23 mouse cellular contexts compared by ENCODE assay signal in genomic region chr19:42602041-42602440, GRCm38 (mm10). TPM values are rescaled to one million over a fixed set of nuclear protein-coding genes. Genes with fewer than 3 reads are reported as not detected.
DNase-seq lines count a peak whose midpoint lies in the region; ATAC-seq and TF ChIP-seq lines count a peak whose summit lies in the region.
"Had no signal": no experiment of that assay in that cellular context is flagged by ENCODE, and none has a peak within 500 bp of the region (broad histone marks: within the 10 kb centered on the region; RNA-seq: fewer than 3 reads in every experiment).

No protein-coding gene starts in this region.

- TF ChIP-seq CTCF in midbrain, postnatal 0 days (IDR thresholded peaks at IDR 0.05), result no peak

- no peaks in the 10 kb centered on the region for H3K36me3 ChIP-seq in heart, embryonic 10.5 days
- H3K36me3 ChIP-seq in midbrain, embryonic 10.5 days, result no peaks in the 10 kb centered on the region
- H3K36me3 ChIP-seq in midbrain, postnatal 0 days (ENCODE audit: insufficient read depth, low read length), result no peaks in the 10 kb centered on the region
- H3K36me3 ChIP-seq in embryonic facial prominence, embryonic 10.5 days (replicated peaks), result peaks cover 3% of the 10 kb centered on the region; the same call in 1 of the 2 replicates
- H3K36me3 ChIP-seq: forebrain, embryonic 15.5 days; heart, embryonic 13.5 days; hindbrain, embryonic 13.5 days had no signal

- H3K4me2 ChIP-seq in midbrain, postnatal 0 days (ENCODE audit: low read depth, low read length, poor library complexity, severe bottlenecking), result no peak overlapping the region
- H3K4me2 ChIP-seq: embryonic facial prominence, embryonic 13.5 days; forebrain, embryonic 12.5 days; forebrain, embryonic 15.5 days; heart, embryonic 13.5 days; hindbrain, embryonic 13.5 days had no signal

- intact Hi-C loops in heart, postnatal 14 days (cut with DNase I), result no loop called here

- no peak overlapping the region for H3K27ac ChIP-seq in heart, embryonic 10.5 days
- peak overlapping the region; percentile 46; the same call in 1 of the 2 replicates for H3K27ac ChIP-seq in midbrain, embryonic 10.5 days (replicated peaks)
- no peak overlapping the region for H3K27ac ChIP-seq in midbrain, postnatal 0 days (ENCODE audit: low read depth, low read length)
- 0 out of 2 replicates have a peak overlapping the region, but pooled peaks have one; percentile 14 for H3K27ac ChIP-seq in embryonic facial prominence, embryonic 10.5 days (replicated peaks)
- H3K27ac ChIP-seq: embryonic facial prominence, embryonic 13.5 days; forebrain, embryonic 12.5 days; forebrain, embryonic 15.5 days; heart, embryonic 13.5 days; hindbrain, embryonic 13.5 days; hindbrain, postnatal 0 days had no signal

- H3K9ac ChIP-seq in midbrain, postnatal 0 days (replicated peaks; ENCODE audit: low read length, poor library complexity, severe bottlenecking), result no peak overlapping the region
- H3K9ac ChIP-seq: embryonic facial prominence, embryonic 13.5 days; forebrain, embryonic 12.5 days; forebrain, embryonic 15.5 days; heart, embryonic 13.5 days; hindbrain, embryonic 13.5 days had no signal

- WGBS in heart, embryonic 10.5 days, result 82% methylated on average over 8 of the region's 8 CpGs
- 86% methylated on average over 8 of the region's 8 CpGs for WGBS in midbrain, embryonic 10.5 days
- 79% methylated on average over 8 of the region's 8 CpGs for WGBS in midbrain, postnatal 0 days
- WGBS in embryonic facial prominence, embryonic 10.5 days, result 70% methylated on average over 8 of the region's 8 CpGs

- no peaks in the 10 kb centered on the region for H3K9me3 ChIP-seq in heart, embryonic 10.5 days
- no peaks in the 10 kb centered on the region for H3K9me3 ChIP-seq in midbrain, embryonic 10.5 days (replicated peaks)
- no peaks in the 10 kb centered on the region for H3K9me3 ChIP-seq in midbrain, postnatal 0 days (ENCODE audit: low read length)
- no peaks in the 10 kb centered on the region for H3K9me3 ChIP-seq in embryonic facial prominence, embryonic 10.5 days
- H3K9me3 ChIP-seq: embryonic facial prominence, embryonic 13.5 days; forebrain, embryonic 12.5 days; forebrain, embryonic 15.5 days; G1E; heart, embryonic 13.5 days; hindbrain, embryonic 13.5 days had no signal

- ATAC-seq in midbrain, postnatal 0 days (ENCODE audit: low FRiP score), result no peak
- ATAC-seq: forebrain, embryonic 15.5 days; inflammation-experienced regulatory T-cells, adult 6 months; Patski had no signal

- peak; percentile 51 for DNase-seq in heart, embryonic 10.5 days (ENCODE audit: low spot score)
- DNase-seq in heart, postnatal 14 days, result no peak
- DNase-seq in midbrain, embryonic 10.5 days (ENCODE audit: low spot score), result no peak
- DNase-seq in midbrain, postnatal 0 days (ENCODE audit: low spot score), result no peak
- no peak for DNase-seq in embryonic facial prominence, embryonic 10.5 days (ENCODE audit: low spot score)
- no peak for DNase-seq in thymus, postnatal 25 days
- DNase-seq: B cell, adult 2 months; cerebellum, adult 9-10 months; gastrocnemius, postnatal 10 days; gastrocnemius, postnatal 36 days had no signal

- H3K27me3 ChIP-seq in heart, embryonic 10.5 days (ENCODE audit: insufficient read depth, poor library complexity, severe bottlenecking), result peaks cover 28% of the 10 kb centered on the region
- H3K27me3 ChIP-seq in midbrain, embryonic 10.5 days (ENCODE audit: low read depth, poor library complexity, severe bottlenecking), result no peaks in the 10 kb centered on the region
- no peaks in the 10 kb centered on the region for H3K27me3 ChIP-seq in midbrain, postnatal 0 days (ENCODE audit: insufficient read depth, low read length)
- no peaks in the 10 kb centered on the region for H3K27me3 ChIP-seq in embryonic facial prominence, embryonic 10.5 days (replicated peaks; ENCODE audit: low read depth, poor library complexity, severe bottlenecking)
- H3K27me3 ChIP-seq: embryonic facial prominence, embryonic 13.5 days; forebrain, embryonic 12.5 days; forebrain, embryonic 15.5 days; hindbrain, embryonic 13.5 days; Patski had no signal

- H3K4me3 ChIP-seq in heart, embryonic 10.5 days, result no peak overlapping the region
- no peak overlapping the region for H3K4me3 ChIP-seq in midbrain, embryonic 10.5 days
- no peak overlapping the region for H3K4me3 ChIP-seq in midbrain, postnatal 0 days (ENCODE audit: low read depth, low read length)
- H3K4me3 ChIP-seq in embryonic facial prominence, embryonic 10.5 days, result no peak overlapping the region
- H3K4me3 ChIP-seq: embryonic facial prominence, embryonic 13.5 days; erythroblast, embryonic 14.5 days; forebrain, embryonic 12.5 days; forebrain, embryonic 15.5 days; heart, embryonic 13.5 days; hindbrain, embryonic 13.5 days had no signal

- H3K4me1 ChIP-seq in heart, embryonic 10.5 days, result 0 out of 2 replicates have a peak, but pooled peaks cover 3% of the 10 kb centered on the region
- no peaks in the 10 kb centered on the region for H3K4me1 ChIP-seq in midbrain, embryonic 10.5 days
- H3K4me1 ChIP-seq in midbrain, postnatal 0 days (ENCODE audit: insufficient read depth, low read length), result no peaks in the 10 kb centered on the region
- peaks cover 25% of the 10 kb centered on the region for H3K4me1 ChIP-seq in embryonic facial prominence, embryonic 10.5 days
- H3K4me1 ChIP-seq: forebrain, embryonic 15.5 days; heart, embryonic 13.5 days had no signal

RNA-seq across cellular contexts. Expression of gene Loxl4, which starts 10.6 kb away (rescaled TPM):
- 0.04 and 0.10 TPM in 2 replicates for polyA plus RNA-seq in heart, embryonic 10.5 days (2016; fragmentation: Nextera tagmentation; extraction: Ambion mirVana)
- 1 to 10 TPM; 1.3 to 1.8 TPM for total RNA-seq in heart, postnatal 14 days (2021)
- polyA plus RNA-seq in midbrain, embryonic 10.5 days (2016; fragmentation: Nextera tagmentation; extraction: Ambion mirVana), result 0.19 and 0.25 TPM in 2 replicates
- 0.24 and 0.27 TPM in 2 replicates for total RNA-seq in midbrain, postnatal 0 days (2014; rRNA removed)
- polyA plus RNA-seq in midbrain, postnatal 0 days (2015; fragmentation: Nextera tagmentation; extraction: Ambion mirVana), result 0.10 and 0.11 TPM in 2 replicates
- 0.24 and 0.28 TPM in 2 replicates for polyA plus RNA-seq in embryonic facial prominence, embryonic 10.5 days (2016; fragmentation: Nextera tagmentation; extraction: Ambion mirVana)
- total RNA-seq: CH12.LX; G1E; granulocyte monocyte progenitor cell, adult 5-6 weeks; hematopoietic stem cell, adult 5-6 weeks had no signal
- polyA plus RNA-seq: erythroblast, embryonic 14.5 days; G1E; hindbrain, postnatal 0 days had no signal

Comparison
In these comparisons a context has a peak if more than half of its experiments do, and no peak if none do; other contexts are left out.
1. H3K27ac ChIP-seq: peak in midbrain, embryonic 10.5 days (single experiment) and embryonic facial prominence, embryonic 10.5 days (single experiment); none in heart, embryonic 10.5 days (single experiment) and midbrain, postnatal 0 days (single experiment).